Mouse (Mus musculus) adrenal gland, postnatal 4 days (tissue): Measurements from ENCODE around the gene Pik3ap1. TPM values are rescaled to one million over a fixed set of nuclear protein-coding genes. Genes with fewer than 3 reads are reported as not detected.
"Not testable (repeated sequence)": the region's sequence is repeated elsewhere in the genome, so short reads cannot be mapped to it uniquely, and the experiment has no call there.

ENCODE experiments used
- DNase-seq, 2 experiments: peaks; one replicate each; pipeline ENCODE4 v3.0.0; 2021 to 2022; ENCODE audit warnings: low spot score in 2 of 2, mixed read lengths in 2 of 2
- total RNA-seq, 2 experiments: library from RNA; stranded (reverse); gene quantifications; 2 replicates each; pipeline ENCODE4 v1.2.3; 2021

The Pik3ap1 gene
- total RNA-seq, 2 experiments from 2014 or later = 6.6 to 6.7 TPM

DNA sequence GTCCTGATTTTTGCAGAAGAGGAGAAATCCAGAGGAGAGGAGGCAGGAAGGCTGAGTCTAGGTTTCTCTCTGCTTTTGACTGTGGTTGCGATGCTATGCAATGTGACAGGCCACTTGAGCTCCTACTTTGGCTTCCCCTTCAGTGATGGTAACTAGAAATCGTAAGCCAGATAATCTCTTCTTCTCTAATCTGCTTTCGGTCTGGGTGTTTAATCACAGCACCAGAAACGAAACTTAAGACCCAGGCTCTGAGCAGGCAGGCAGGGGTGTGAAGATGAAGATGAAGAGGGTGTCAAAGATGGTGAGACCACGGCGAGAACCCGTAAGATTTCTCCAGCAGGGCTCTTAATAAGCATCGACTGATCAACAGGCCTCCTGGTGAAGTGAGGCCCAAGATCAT lies 51.9 kb downstream of the Pik3ap1 start:
- no peak for DNase-seq

DNA sequence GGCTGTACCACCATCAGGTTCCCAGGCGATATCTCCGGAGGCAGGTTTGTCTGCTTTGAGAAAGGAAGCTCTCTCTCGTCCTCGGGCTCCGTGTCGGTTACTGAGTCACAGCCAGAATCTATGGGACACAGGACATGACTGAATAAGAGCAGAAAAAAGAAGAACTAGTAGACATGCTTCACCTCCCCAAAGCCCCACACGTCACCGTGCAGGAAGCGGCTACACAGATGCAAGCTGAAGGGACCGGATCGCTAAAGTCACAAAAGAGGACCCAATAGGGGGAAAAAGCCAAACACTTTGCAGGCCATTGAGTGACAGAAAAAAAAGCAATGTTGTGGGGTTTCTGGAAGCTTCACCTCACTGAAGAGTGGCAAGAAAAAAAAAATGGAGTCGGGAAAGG lies 52.7 kb downstream of the Pik3ap1 start:
- no peak for DNase-seq

GRCm38 (mm10) chr19:41330401-41330800 lies 54.5 kb downstream of the Pik3ap1 start:
- no peak for DNase-seq

DNA sequence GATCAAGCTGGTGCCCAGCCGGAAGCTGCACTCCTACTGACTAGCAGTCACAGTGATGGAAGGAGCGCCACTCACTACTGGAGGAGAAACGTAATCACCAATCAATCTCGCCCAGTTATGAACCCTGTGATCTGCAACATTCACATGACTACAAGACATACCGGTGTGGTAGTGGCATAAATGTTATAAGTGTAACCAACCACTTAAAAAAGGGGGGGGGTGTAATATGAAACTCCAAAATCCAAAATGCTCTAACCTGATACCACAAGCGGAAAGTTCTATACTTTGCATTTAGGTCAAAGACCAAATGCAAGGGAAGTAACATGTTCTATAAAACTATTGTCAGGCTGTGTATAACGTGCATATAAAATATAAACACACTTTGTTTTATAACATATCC lies 54.9 kb downstream of the Pik3ap1 start:
- DNase-seq = no peak

GRCm38 (mm10) chr19:41328743-41329142 lies 56.2 kb downstream of the Pik3ap1 start:
- DNase-seq = no peak

GRCm38 (mm10) chr19:41323813-41324212 lies 61.1 kb downstream of the Pik3ap1 start:
- no peak for DNase-seq

DNA sequence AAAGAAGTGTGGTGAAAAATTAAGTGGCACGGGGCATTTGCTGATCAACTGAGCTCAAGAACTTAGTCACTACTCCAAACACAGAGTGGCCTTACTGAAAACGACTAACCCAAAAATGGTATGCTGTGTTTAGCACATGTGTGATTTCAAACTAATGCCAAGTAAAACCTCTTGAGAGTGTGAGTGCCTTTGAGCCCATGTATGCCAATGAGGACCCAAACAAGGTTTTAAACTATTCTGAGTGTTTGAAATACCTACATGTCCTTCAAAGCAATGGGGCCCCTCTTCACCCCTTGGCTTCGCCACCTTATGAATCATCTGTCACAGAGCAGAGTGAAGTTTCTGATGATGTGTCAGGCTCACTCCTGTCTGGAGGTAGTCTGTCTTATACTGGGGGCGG lies 61.8 kb downstream of the Pik3ap1 start:
- DNase-seq = no peak

GRCm38 (mm10) chr19:41321149-41321548 lies 63.8 kb downstream of the Pik3ap1 start:
- DNase-seq = no peak

DNA sequence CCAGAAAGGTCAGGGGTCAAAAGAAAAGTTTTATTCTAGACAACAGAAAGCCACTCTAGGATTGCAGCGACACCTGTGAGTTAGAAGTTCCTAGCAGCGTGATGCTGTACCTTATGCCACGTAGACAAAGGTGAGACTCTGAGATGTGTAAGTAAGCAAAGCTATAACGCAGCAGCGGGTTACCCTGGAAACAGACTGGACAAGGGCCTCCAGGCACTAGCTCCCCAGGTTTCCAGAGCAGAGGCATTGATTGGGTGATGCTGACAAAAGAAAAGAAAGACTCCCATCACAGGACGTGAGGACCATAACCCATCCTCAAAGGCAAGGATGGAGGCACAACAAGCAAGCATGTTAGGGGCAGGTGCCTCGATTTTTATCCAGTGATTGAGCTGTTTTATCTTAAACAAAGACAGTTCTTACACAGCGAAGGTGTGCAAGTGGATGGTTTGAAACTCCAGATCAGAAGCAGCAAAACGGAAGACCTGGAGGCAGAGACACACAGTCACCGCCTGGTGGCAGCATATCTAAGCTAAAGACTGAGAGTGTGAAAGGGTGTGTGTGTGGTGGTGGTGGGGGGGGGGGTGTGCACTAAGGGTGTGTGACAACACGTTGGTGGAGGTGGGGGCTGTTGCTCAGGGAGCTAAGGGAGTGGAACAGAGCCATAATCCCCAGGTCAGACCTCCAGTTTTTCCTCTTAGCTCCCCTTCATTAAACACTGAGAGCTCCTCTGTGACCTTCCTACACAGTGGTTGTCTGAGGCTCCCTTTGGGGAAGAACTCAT lies 67.4 kb downstream of the Pik3ap1 start:
- DNase-seq = no peak

DNA sequence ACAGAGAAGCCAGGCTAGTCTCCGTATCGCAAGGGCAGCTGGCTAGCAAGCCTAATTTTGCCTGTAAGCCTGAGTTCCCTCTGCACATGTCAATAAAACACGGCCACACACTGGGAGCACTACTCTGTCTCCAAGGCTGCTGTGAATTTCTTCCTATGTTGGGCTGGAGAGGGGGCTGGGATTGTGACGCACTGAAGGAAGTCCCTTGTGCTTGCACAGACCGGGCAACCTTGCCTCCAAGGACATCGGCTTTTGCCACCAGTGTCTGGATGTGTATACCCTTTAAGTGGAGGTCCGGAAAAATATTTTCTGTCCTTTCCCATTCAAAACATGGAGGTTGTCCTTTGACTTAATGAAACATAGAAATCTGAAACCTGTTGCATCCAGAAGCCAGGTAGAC lies 70.2 kb downstream of the Pik3ap1 start:
- no peak for DNase-seq

DNA sequence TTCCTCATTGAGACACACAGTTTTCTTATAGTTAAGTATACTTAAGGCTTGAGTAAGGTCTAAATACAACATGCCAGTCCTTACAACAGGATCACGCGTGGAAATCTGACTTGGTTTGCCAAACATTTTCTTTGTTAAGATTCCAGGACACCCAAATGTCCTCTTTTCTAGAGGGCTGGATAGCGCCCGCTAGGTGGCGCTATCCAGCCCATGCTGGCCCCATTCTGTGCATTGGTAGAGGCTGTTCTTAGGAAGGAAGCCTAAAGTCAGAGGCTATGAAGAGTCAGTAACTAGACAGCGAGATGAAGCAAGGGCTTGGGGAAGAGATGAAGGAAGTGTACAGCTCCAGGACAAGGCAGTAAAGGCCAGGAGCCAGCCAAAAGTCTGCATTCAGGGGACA lies 71.2 kb downstream of the Pik3ap1 start:
- no peak for DNase-seq

GRCm38 (mm10) chr19:41312587-41312986 lies 72.3 kb downstream of the Pik3ap1 start:
- not testable (repeated sequence) for DNase-seq

- no peak for DNase-seq
Measured at GRCm38 (mm10) chr19:41312027-41312426, 72.9 kb downstream of the Pik3ap1 start.

GRCm38 (mm10) chr19:41310971-41311703 lies 73.8 kb downstream of the Pik3ap1 start:
- DNase-seq = no peak

- DNase-seq = no peak
Measured at GRCm38 (mm10) chr19:41303933-41304332, 81.0 kb downstream of the Pik3ap1 start.

GRCm38 (mm10) chr19:41303433-41303832 lies 81.5 kb downstream of the Pik3ap1 start:
- no peak for DNase-seq

DNA sequence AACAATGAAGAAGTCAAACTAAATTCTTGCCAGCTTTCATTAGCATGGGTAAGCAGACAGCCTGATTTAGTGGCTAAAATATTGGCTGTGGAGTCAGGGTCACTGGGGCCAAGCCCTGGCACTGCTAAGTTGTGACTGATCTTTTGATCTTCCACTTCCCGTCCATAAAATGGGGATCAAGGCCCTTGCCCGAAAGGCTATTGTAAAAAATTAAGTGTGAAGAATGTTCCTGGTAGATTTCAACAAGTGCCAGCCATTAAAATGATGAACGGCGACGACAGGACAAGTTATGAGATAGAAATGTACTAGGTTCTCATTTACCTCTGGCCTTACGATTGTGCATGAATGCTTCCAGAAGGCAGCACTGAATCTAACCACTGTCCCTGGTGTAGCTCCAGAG lies 83.0 kb downstream of the Pik3ap1 start:
- DNase-seq = no peak

GRCm38 (mm10) chr19:41299446-41299845 lies 85.5 kb downstream of the Pik3ap1 start:
- DNase-seq = no peak

DNA sequence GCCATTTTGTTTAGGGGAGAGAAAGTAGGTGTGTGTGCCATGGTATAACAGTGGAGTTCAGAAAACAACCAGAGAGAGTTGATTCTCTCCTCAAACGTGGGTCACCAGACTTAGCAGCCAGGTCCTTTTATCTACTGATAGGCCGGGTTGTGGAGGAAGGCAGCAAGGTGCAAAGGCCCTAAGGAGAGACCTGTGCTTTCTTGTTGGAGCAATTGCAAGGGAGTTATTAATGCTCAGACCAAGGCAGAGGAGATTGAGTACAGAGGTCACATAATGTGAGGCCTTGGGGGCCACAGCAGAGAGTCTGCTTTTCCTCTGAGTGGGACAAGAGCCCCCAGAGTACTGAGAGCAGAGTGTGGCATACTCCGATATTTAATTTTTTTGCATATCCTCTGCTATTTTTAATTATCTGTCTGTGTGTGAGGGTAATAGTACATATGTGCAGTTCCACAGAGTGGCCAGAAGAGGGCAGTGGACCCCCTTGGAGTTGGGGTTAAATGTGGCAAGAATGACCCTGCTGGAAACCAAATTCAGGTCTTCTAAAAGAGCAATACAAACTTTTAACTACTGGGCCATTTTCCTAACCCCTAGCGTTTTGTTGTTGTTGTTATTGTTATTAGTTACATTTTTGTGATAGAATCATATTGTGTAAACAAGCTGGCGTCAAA lies 93.8 kb downstream of the Pik3ap1 start:
- no peak for DNase-seq

- no peak for DNase-seq
Measured at GRCm38 (mm10) chr19:41288568-41288967, 96.3 kb downstream of the Pik3ap1 start.

GRCm38 (mm10) chr19:41287224-41287623 lies 97.7 kb downstream of the Pik3ap1 start:
- no peak for DNase-seq

- no peak for DNase-seq
Measured at GRCm38 (mm10) chr19:41284515-41284914, 100.4 kb downstream of the Pik3ap1 start.
